Mouse (Mus musculus): ENCODE data around the gene Nfia.

DNA sequence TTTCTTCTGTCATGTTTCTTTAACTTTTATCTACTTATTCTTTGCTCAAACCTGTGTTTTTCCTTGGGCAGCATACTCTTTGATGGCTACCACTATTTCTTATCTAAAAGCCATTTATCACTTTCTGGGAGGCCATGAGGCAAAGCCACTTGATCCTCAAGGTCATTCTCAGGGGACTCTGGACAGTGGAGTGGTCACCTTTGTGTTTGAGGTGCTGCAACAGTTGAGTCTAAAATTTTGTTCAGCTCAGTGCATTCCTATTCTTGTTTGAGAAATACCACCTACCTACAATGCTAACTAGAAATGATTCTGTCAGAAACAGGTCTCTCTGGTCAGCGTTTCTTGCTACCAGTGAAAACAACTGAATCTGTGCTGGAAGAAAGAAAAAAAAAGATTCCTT, 288.1 kb downstream of the Nfia start:
- TF ChIP-seq EP300 (IDR thresholded peaks at IDR 0.05; ENCODE audit: low read depth) (no peak), CTCF (IDR thresholded peaks at IDR 0.05; ENCODE audit: low read depth) (no peak)
